Mouse (Mus musculus): Measurements from ENCODE around the gene Supt20.

DNA sequence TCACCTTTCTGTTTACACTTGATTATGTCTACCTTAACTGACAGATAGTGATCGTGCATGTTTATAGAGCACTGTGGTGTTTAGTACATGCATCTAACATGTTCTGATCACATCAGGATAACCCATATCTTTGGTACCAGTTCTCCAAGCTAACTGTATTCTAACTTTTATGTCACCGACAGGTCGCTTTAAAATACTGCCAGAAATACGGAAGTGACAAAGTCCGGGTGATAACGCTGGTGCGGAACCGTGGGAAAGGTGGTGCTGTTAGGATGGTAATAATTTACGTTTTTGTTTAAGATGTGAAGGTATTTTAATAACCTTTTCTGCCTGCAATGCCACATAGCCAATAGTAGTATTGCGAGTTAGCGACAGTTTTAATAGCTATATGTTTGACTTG is 49.4 kb downstream of the Supt20 start:
- TF ChIP-seq CTCF (IDR thresholded peaks at IDR 0.05; ENCODE audit: borderline replicate concordance, insufficient read depth, low read depth, low read length) (no peak), POLR2A (IDR thresholded peaks at IDR 0.05; ENCODE audit: borderline replicate concordance, insufficient read depth, low read length) (no peak)
